Mouse (Mus musculus): ENCODE measurements around the gene Slc13a5.

GRCm38 (mm10) chr11:72234013-72234412 lies 33.0 kb downstream of the Slc13a5 start:
- TF ChIP-seq MAX (IDR thresholded peaks at IDR 0.05; ENCODE audit: low read length) (no peak), CHD1 (IDR thresholded peaks at IDR 0.05; ENCODE audit: low read depth, low read length) (no peak), CTCF (IDR thresholded peaks at IDR 0.05 in 2 of 3, conservative IDR thresholded peaks at IDR 0.05 in 1 of 3; ENCODE audit: control insufficient read depth in 1 of 3, insufficient read depth in 1 of 3, low read depth in 2 of 3, low read length in 3 of 3, poor library complexity in 1 of 3, severe bottlenecking in 1 of 3) (no peak), GABPA (IDR thresholded peaks at IDR 0.05; ENCODE audit: low read depth, low read length) (no peak), ZNF384 (IDR thresholded peaks at IDR 0.05; ENCODE audit: low read depth, low read length) (no peak)

Data from MEL (cell line).